Mouse (Mus musculus): ENCODE measurements around the gene Oard1.

GRCm38 (mm10) chr17:48388666-48389065, 21.1 kb upstream of the Oard1 start:
- TF ChIP-seq CTCF (IDR thresholded peaks at IDR 0.05; ENCODE audit: low read depth, low read length) (no peak), POLR2A (IDR thresholded peaks at IDR 0.05; ENCODE audit: borderline replicate concordance, low read depth, low read length) (no peak)

Data from bone marrow macrophage, adult 2 months (primary cell).